Mouse (Mus musculus) left cerebral cortex, adult 9 months (tissue): ENCODE results near the gene Nr0b2.
"Not testable (repeated sequence)": the region's sequence is repeated elsewhere in the genome, so short reads cannot be mapped to it uniquely, and the experiment has no call there.

ENCODE experiments used
- DNase-seq, 2 experiments: peaks; one replicate each; pipeline ENCODE4 v3.0.0; 2022; ENCODE audit warnings: low spot score in 2 of 2

Gene Nr0b2

DNA sequence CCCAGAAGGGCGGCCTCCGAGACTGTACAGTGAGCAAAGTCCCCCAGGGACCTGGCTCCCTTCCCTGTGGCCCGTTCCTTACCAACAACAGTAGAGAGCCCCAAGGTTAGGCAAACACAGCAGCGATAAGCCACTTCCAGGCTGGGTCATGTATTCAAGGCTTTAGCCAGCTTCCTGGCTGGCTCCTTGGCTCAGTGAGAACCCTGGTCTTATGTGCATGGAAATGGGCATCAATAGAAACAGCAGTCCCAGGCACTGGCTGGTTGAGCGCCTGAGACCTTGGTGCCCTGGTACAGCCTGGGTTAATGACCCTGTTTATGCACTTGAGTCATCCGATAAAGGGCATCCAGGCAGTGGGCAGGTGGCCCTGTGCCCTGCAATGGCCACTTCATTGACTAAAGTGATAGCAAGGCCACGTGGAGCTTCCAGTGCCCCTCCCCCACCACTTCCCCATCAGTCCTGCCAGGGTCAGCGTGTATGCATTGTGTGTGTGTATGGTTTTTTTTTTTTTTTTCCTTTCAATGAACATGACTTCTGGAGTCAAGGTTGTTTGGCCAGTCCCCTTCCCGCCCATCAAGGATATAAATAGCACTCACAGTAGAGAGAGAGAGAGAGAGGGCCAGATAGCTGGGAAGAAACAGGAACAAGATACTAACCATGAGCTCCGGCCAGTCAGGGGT, at the start of gene Nr0b2:
Gene Nr0b2, plus strand, starts transcription at position 609 of the 680 bp plus-strand sequence.
- DNase-seq: no peak

DNA sequence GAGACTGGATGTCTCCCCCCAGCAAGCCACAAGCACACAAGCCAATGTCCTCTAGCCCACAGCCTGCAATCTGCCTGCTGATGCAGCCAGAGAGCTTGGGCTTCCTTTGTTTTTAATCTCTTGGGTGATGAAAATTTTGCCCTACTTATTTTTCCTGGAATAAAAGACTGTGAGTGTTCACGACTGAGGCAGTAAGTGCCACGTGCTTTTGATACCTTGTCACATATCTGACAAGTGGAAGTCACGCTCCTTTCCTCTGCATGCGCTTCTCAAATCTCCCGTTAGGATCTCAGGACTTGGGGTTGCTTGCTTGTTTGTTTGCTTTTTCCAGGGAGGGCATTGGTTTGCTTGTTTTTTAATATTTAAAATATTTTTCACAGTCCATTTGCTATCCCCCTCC, 48.9 kb upstream of the Nr0b2 start:
- DNase-seq: no peak

DNA sequence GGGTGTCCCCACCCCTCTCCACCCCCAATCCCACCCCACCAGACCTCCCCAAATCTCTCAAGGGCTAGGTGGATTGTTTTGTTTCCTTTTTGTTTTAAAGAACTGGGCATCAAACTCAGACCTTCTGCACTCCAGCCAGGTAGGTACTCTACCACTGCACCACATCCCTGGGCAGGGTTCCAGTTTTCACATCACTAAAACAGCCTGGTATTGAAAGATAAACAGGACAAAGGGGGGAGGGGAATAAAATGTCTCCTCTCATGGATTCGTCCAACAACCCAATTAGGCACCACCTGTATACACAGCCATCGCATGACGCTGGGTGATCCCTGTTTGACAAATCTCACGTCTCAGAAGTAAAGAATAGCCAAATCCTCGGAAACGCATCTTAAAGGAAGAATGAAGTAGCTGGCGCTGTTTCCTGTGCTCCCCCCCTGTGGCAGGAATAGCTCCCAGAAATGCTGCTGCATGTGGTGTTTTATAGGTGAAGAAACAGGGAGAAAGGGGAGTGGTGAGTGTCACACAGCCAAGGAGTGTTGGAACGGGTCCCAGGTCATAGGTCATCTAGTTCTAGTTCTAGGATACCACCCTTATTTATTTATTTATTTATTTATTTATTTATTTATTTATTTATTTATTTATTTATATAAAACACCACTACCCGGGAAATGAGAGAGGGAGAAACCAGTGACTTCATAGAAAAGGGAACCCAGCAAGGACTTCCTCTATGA, 48.3 kb upstream of the Nr0b2 start:
- DNase-seq: no peak

DNA sequence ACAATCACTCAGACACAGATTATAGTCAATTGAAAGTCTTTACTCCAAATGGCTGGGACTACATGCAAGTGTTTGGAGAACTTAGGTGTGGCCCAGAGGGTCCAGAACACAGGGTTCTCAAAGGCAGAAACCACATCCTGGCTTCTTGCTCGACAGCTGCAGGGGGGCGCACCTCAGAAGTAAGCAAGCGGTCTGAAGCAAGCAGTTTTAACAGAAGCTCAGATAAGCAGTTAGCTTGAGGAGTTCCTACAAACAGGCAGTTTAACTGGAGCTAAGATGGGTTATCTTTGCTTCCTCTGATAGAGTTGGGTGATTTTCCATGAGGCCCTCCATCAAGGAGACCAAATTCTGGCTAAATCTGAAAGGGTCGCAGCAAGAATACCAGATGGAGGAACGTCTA, 46.6 kb upstream of the Nr0b2 start:
- no peak for DNase-seq

DNA sequence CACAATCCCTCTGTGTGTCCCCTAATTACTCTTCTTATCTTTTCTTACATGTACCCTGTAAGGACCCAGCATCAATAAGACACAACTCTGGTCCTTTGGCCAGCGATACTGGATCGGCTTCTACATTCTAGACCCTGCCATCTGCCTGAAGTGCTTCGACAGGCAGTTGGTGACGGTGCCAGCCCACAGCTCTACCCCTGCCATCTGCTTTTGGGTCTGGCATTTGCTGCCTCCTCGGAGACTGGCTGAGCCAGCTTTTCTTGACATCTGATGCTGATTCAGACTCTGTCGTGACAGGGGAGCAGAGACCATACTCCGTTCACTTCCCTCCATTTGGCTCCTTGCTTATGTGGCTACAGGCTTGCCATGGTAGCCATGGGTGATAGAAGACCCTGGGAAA, 44.2 kb upstream of the Nr0b2 start:
- DNase-seq: peak in 1 of 2 experiments; percentile 59

DNA sequence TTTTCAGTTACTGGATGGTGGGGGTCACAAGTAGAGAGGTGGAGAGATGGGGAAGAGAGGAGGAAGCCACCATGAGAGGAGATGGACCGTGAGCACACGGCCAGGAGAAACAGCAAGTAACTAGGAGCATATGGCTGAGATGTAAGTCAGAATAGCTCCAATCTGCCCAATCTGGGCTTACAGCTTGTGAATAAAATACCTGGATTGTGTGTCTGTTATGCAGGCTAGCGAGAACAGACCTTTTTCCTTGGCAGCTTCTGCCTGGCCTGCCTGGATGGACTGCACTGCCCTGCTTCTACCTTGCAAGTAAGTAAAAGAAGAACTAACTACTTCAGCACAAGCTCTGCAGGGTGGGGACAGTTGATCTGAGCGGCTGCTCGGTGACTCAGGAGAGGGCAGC, 42.1 kb upstream of the Nr0b2 start:
- DNase-seq: peak in 1 of 2 experiments; percentile 41

DNA sequence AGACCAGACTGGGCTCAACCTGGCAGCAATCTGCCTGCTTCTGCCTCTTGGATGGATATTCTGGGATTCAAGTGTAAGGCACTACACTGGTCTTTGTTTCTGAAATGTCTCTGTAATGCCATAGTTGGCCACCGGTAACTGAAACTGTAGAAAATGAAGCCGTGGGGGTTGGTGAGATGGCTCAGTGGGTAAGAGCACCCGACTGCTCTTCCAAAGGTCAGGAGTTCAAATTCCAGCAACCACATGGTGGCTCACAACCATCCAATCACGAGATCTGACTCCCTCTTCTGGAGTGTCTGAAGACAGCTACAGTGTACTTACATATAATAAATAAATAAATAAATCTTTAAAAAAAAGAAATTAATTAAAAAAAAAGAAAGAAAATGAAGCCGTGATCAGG, 40.7 kb upstream of the Nr0b2 start:
- DNase-seq: not testable (repeated sequence)

DNA sequence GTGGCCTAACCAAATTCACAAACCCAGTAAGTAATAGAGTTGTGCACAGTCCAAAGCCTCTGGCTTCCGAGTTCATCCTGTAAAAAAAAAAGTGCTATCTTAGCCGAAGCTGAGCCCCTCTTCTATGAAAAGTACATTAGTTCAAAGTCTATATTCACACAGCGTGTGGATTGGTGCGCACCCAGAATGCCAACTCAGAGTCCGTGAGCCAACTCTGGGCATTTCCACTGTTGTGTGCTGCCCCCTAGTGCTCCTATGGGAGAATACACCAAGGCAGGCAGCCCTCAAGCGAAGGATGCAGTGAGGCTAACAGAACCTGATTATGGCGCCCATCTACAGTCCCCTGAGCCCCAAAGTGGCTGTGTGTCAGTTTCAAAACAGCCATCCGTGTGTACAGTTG, 40.2 kb upstream of the Nr0b2 start:
- peak in 1 of 2 experiments; percentile 85 for DNase-seq

DNA sequence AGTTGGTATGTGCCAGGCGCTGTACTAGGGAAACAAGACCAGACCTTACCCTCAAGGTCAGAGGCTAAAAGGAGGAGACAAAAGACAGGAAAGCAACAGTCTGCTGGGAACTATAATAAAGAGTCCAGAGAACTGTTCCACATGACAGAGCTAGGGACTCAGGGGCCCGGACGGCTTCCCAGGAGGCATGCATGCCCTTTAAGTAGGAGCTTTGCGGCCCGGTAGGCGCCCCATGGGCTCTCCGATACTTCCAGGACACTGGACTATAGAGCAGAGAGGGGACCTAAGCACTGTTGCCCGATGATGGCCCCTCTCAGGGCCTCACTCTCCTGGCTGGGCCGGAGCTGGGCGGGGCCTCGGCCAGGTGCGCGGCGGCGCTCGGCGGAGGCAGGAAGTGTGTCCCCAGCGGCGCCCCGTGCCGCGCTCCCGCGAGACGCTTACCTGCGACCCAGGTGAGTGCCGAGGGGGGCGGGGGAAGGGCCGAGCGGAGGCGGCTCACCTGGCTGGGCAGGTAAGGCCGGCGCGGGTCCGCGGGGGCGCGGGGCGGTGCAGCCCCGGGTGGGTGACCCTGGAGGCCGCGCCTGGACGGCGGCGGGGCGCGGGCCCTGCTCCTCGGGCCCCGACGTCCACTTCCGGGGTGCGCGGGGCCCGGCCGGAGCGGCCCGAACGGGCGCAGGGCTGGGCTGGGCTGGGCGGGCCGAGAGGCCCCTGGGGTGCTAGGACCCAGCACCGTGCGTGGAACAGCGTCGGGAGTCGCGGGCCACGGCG, 34.4 kb upstream of the Nr0b2 start, which contains the start of gene Kdf1:
Gene Kdf1, plus strand, starts transcription at position 363 of the 768 bp plus-strand sequence.
- DNase-seq: no peak

DNA sequence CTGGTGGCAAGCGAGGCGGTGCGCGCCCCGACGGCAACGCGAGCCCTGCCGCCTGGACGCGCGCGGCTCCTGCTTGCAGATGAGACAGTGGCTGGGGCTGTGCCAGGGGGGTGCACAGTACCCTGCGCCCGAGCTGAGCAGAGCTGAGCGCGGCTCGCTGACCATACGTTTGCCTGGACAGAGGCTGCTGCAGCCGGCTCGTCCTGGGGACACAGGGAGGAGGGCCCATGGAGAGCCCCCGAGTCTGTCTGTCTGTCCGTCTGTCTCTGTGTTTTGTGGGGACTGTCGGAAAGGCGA, 33.9 kb upstream of the Nr0b2 start:
- no peak for DNase-seq

DNA sequence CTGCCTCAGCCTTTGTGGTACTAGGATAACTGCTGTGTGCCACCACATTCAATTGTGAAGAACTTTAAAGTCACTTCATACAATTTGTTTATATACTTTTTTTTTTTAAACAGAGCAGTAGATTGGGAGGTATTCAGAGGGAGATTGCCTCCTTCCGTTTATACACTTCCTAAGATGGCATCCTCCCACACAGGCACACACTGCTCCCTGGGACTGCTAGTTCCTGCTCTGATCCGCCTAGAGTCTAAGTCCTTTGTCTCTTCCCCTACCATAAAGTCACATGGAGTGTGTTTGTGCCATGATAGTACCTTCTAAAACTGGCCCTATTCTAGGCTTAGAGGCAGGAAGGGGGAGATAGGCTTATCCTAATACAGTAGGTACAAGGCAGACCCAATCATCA, 31.7 kb upstream of the Nr0b2 start:
- no peak for DNase-seq

DNA sequence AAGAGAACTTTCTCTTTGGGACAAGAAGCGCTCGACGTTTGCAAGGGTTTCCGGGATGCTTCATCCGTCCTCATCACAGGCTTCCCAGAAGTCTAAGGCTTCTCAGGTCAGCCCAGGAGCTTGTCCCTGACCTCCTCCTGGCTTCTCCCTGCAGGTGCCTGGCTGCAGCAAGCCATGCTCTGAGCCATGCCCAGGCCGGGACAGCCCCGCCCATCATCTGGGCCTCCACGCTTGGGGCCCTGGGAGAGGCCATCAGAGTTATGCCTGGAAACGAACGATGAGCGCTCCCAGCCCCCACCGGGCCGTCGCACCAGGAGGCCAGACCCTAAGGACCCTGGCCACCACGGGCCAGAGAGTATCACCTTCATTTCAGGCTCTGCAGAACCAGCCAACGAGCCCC, 25.4 kb upstream of the Nr0b2 start:
- no peak for DNase-seq

DNA sequence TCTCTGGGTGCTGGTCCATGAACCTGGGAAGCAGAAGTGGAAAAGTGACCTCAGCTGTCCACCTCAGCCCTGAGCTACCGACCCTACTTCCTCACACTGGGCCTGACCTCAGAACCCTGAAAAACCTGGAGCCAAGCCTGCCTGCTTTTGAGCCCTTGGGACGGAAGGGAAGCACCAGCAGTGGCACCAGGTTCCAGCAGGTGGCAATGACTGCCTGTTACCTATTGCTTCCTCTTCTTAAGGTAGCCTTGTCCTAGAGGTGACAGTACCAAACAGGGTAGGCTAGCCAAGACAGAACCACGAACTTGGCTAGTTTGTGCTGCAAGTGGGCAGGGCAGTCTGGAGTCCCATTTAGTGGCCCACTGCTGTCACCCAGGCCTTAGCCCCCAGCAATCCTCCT, 20.4 kb upstream of the Nr0b2 start:
- no peak for DNase-seq

DNA sequence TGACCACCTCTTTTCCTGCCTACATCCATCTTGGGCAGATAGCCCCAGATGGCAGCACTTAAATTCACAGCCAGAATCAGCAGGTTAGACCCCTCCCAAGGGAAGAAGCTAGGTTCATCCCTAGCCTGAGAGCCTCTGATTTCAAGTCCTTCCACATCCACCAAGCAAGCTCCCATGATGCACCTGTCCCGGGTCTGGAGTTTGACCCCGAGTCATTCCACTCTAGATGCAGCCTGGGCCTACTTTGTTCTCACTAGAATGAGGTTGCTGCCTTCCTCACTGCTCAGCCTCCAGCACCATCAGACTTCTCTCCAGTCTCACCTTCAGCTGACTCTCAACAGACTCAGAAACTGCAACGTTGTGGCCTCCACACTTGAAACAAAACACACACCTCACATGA, 17.1 kb upstream of the Nr0b2 start:
- no peak for DNase-seq

DNA sequence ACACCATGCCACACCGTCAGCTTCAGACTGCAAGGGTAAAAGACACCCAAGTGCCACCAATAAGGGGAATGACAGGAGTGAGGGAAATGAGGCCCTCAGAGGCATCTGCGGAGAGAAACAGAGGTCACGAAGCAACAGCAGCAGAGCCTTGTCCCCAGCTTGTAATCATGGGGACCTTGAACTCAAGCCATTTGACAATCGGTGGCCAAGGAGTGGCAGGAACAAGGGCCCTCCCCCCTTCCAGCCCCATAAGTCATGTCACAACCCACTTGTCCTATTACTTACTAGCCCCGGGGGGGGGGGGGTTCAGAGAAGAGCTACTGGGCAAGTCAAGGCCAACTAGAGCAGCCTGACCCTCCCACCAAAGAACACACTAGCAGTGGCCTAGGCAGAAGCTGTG, 16.5 kb upstream of the Nr0b2 start:
- no peak for DNase-seq

DNA sequence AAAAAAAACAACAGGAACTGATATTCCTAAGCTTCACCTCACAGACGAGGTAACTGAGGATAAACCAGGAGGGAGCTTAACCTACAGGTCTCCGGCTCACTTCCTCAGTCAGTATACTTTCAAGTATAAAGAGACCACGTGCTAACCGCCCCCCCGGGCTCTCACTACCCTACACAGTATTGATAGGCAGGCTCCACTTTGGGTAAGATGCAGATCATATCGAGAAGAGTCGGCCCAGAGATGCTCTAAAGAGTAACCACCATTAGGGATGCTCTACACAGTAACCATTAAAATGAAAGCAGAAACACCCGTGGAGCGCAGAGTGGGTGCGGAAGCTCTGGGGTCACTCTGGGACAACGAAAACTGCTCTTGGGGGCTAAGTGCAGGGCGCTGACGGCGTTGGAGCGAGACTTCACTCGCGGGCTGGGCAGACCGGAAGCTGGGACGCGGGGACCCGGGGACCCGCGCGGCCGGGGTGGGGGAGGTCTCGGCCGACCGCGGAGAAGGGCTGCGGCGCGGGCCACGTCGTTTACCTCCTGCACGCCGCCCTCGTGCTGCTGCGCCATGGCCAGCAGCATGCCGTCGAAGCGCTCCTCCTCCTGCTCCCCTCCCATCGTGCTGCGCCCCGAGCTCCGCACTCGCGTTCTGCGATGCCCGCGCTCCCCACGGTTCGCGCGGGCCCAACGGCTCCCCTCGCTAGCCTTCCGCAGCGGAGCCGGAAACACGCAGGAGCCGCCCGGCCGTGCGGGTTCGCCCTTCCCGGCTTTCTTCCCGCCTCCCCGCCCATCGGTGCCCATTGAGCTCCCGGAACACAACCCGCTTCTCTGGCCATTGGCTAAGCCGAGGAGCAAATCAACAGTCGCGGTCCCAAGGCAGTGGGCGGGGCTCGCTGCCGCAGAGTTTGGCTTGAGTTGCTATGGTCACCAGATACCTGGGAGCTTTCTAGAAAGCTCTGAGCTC, 7.6 kb upstream of the Nr0b2 start, which contains the start of gene Nudc:
Gene Nudc, minus strand, starts transcription at position 725 of the 960 bp plus-strand sequence.
- peak; percentile 90 to 96 for DNase-seq

DNA sequence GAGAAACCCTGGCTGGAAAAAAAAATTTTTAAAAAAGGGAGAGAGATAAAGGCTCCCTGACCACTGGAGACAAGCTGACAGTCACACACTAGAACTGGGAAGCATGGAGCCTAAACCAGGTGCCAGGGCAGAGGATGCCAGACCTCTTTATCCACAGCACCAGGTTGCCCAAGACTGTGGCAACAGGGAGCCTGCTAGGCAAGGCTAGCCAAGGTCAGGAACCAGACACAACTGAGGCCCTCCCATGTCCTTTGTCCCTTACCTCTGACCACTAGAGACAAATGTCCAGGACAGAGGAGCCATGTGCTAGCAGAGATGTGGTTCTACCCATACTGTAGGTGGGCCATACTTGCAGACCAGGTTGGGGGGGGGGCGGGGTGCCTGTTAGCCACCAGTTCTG, 1.1 kb upstream of the Nr0b2 start:
- no peak for DNase-seq

DNA sequence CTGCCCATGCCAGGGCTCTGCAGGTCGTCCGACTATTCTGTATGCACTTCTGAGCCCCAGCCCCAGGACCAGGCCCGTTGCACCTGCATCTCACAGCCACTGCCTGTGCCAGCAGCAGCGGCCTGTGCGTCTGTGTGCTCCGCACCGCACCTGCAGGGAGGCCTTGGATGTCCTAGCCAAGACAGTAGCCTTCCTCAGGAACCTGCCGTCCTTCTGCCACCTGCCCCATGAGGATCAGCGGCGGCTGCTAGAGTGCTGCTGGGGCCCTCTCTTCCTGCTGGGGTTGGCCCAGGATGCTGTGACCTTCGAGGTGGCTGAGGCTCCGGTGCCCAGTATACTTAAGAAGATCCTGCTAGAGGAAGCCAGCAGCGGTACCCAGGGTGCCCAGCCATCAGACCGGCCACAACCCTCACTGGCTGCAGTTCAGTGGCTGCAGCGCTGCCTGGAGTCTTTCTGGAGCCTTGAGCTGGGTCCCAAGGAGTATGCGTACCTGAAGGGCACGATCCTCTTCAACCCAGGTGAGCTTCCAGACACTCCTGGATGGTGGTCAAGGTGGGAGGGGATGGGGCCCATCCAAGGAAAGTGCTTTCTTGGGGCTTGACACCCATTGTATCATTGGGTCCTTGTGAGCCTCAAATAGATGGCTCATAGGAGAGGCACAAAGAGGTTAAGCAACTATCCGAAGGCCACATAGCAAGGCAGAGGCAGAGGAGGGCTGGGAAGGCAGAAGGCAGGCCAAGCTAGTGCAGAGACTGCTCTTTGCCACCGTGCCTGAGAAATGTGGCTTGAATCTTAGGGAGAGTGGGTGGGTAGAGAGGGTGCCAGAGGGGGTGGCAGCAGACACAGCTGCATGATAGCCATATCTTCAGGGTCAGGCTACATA, 513 bp downstream of the Nr0b2 start:
- DNase-seq: no peak

DNA sequence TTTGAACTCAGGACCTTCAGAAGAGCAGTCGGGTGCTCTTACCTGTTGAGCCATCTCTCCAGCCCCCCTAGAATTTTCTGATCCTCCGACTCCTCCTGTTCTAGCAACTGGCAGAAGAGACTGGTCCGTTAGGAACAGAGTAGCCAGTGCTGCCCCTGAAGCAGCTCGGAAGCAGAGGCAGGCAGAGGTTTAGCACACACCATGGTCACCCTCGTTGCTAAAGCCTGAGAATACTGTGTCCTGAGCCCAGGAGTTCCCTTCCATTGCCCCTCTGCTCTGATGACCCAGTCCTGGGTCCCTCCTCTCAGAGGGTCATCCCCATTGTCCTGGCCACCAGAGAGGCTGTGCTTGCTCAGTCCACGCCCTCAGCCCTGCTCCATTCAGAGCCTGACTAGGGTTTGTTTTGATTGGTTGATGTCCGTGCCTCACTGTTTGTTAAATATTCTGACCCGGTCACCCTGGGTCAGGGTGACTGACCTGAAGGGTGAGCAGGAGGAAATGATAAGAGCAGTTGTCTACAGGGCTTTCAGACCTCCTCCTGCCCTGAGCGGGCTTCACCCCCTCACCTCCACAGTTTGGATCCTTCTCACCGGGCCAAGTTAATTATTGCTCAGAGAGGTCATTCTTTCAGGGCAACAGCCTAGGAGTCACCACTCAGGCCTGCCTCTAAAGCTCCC, 4.0 kb downstream of the Nr0b2 start:
- no peak for DNase-seq

DNA sequence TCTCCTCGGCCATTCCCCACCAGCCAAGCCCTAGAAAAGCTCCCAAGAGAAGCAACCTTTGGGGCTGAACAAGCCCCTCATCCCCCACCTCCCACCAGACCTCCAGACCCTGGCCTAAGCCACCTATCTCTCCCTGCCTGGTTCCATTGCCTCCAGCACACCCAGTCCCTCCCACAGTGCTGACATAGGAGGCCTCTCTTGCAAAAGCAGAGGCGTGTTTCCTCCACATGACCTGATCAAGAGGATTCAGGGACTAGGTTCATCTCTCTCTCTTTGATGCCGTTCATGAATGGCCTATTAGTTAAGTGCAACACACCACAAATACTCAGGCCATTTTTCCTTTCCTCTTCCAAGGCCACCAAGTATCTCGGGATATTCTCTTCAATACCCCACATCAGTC, 6.7 kb downstream of the Nr0b2 start:
- no peak for DNase-seq
